Mouse (Mus musculus) cerebellum, postnatal 4 days (tissue): ENCODE data around the gene Ppm1h.
"Not testable (repeated sequence)": the region's sequence is repeated elsewhere in the genome, so short reads cannot be mapped to it uniquely, and the experiment has no call there.

Experiments used
- DNase-seq, 2 experiments: peaks; one replicate each; pipeline ENCODE4 v3.0.0; 2022; ENCODE audit warnings: low spot score in 2 of 2, mixed read lengths in 1 of 2

Ppm1h gene

GRCm38 (mm10) chr10:122931193-122931832, 252.8 kb downstream of the Ppm1h start:
- DNase-seq = peak in 1 of 2 experiments; percentile 61

GRCm38 (mm10) chr10:122931851-122932550, 253.4 kb downstream of the Ppm1h start:
- DNase-seq = no peak

- DNase-seq = no peak
Measured at GRCm38 (mm10) chr10:122933053-122933838, 254.7 kb downstream of the Ppm1h start.

GRCm38 (mm10) chr10:122935406-122935805, 256.8 kb downstream of the Ppm1h start:
- not testable (repeated sequence) for DNase-seq

GRCm38 (mm10) chr10:122937380-122937779, 258.8 kb downstream of the Ppm1h start:
- not testable (repeated sequence) for DNase-seq

GRCm38 (mm10) chr10:122939546-122939945, 261.0 kb downstream of the Ppm1h start:
- no peak for DNase-seq

GRCm38 (mm10) chr10:122942771-122943170, 264.2 kb downstream of the Ppm1h start:
- DNase-seq = no peak

GRCm38 (mm10) chr10:122943824-122944223, 265.3 kb downstream of the Ppm1h start:
- no peak for DNase-seq

- no peak for DNase-seq
Measured at GRCm38 (mm10) chr10:122944888-122945287, 266.3 kb downstream of the Ppm1h start.

GRCm38 (mm10) chr10:122950966-122951365, 272.4 kb downstream of the Ppm1h start:
- DNase-seq = no peak

- DNase-seq = no peak
Measured at GRCm38 (mm10) chr10:122953576-122953975, 275.0 kb downstream of the Ppm1h start.

- no peak for DNase-seq
Measured at GRCm38 (mm10) chr10:122957918-122958317, 279.4 kb downstream of the Ppm1h start.

- no peak for DNase-seq
Measured at GRCm38 (mm10) chr10:122958699-122959098, 280.1 kb downstream of the Ppm1h start.

GRCm38 (mm10) chr10:122960216-122960615, 281.7 kb downstream of the Ppm1h start:
- no peak for DNase-seq

GRCm38 (mm10) chr10:122960738-122961137, 282.2 kb downstream of the Ppm1h start:
- DNase-seq = no peak

- no peak for DNase-seq
Measured at GRCm38 (mm10) chr10:122961494-122961893, 282.9 kb downstream of the Ppm1h start.

- no peak for DNase-seq
Measured at GRCm38 (mm10) chr10:122962651-122963050, 284.1 kb downstream of the Ppm1h start.

GRCm38 (mm10) chr10:122963463-122964240, 285.1 kb downstream of the Ppm1h start:
- DNase-seq = peak in 1 of 2 experiments; percentile 26

- no peak for DNase-seq
Measured at GRCm38 (mm10) chr10:122964241-122964636, 285.7 kb downstream of the Ppm1h start.

- DNase-seq = not testable (repeated sequence)
Measured at GRCm38 (mm10) chr10:122965650-122966049, 287.1 kb downstream of the Ppm1h start.

GRCm38 (mm10) chr10:122966421-122966820, 287.9 kb downstream of the Ppm1h start:
- DNase-seq = no peak

GRCm38 (mm10) chr10:122970188-122970587, 291.6 kb downstream of the Ppm1h start:
- DNase-seq = no peak
